Mouse (Mus musculus) limb, embryonic 14.5 days (tissue): Measurements from ENCODE around the gene Oxld1. TPM values are rescaled to one million over a fixed set of nuclear protein-coding genes. Genes with fewer than 3 reads are reported as not detected.

Experiments
- ATAC-seq: fragments of 200-750 bp; cut with Nextera tagmentation; 2 replicates; pipeline ENCODE4 v1.8.0; 2017; ENCODE audit warnings: low read depth, moderate number of reproducible peaks, moderate TSS enrichment; ENCODE audit not compliant: low FRiP score
- DNase-seq: peaks from one replicate; pipeline ENCODE4 v3.0.0-alpha.2; 2015; ENCODE audit warnings: low spot score
- H3K27ac ChIP-seq: fragments of 300-500 bp; sonication (generic); replicated peaks from 2 replicates; pipeline ENCODE4 v1.5.1; 2014; ENCODE audit warnings: low read depth, mild to moderate bottlenecking, low read length, moderate library complexity, mixed read lengths
- H3K27me3 ChIP-seq: fragments of 300-500 bp; sonication (generic); 2 replicates; pipeline ENCODE4 v1.6.1; 2014; ENCODE audit warnings: low read length, mixed read lengths; ENCODE audit not compliant: control insufficient read depth, insufficient read depth
- H3K36me3 ChIP-seq: fragments of 300-500 bp; sonication (generic); 2 replicates; pipeline ENCODE4 v1.6.1; 2014; ENCODE audit warnings: mild to moderate bottlenecking, low read length, moderate library complexity, mixed read lengths; ENCODE audit not compliant: control insufficient read depth, insufficient read depth
- H3K4me1 ChIP-seq: fragments of 300-500 bp; sonication (generic); 2 replicates; pipeline ENCODE4 v1.6.1; 2014; ENCODE audit warnings: antibody characterized with exemption, low read length, mixed read lengths; ENCODE audit not compliant: control insufficient read depth, insufficient read depth
- H3K4me2 ChIP-seq: fragments of 300-500 bp; sonication (generic); replicated peaks from 2 replicates; pipeline ENCODE4 v1.6.1; 2014; ENCODE audit warnings: low read depth, mild to moderate bottlenecking, low read length, moderate library complexity; ENCODE audit not compliant: severe bottlenecking
- H3K4me3 ChIP-seq: fragments of 300-500 bp; sonication (generic); replicated peaks from 2 replicates; pipeline ENCODE4 v1.5.1; 2014; ENCODE audit warnings: low read length
- H3K9ac ChIP-seq: fragments of 300-500 bp; sonication (generic); 2 replicates; pipeline ENCODE4 v1.6.1; 2014; ENCODE audit warnings: mild to moderate bottlenecking, low read depth, low read length, moderate library complexity; ENCODE audit not compliant: severe bottlenecking
- H3K9me3 ChIP-seq: fragments of 300-500 bp; sonication (generic); 2 replicates; pipeline ENCODE4 v1.6.1; 2016; ENCODE audit warnings: low read length; ENCODE audit not compliant: control insufficient read depth
- POLR2A ChIP-seq: fragments of 200-500 bp; IDR thresholded peaks from 2 replicates; pipeline ENCODE4 v1.8.0; 2012; ENCODE audit warnings: inconsistent platforms, mild to moderate bottlenecking, moderate library complexity, borderline replicate concordance; ENCODE audit not compliant: insufficient read depth, insufficient read length; ENCODE audit errors: extremely low read depth
- WGBS: fragments of 180-500 bp; shearing (Covaris S2); extraction: QIAGEN DNeasy Blood & Tissue Kit; methylation state at CpG from one replicate; pipeline ENCODE4 v1.1.7; 2014; 5-methylcytosine and 5-hydroxymethylcytosine counted together
- polyA plus RNA-seq, 2 experiments: library from polyadenylated mRNA; depleted of rRNA in 1 of 2; stranded (reverse) in 1 of 2; unstranded in 1 of 2; fragments of >200 nt; fragmentation: Nextera tagmentation in 1 of 2; extraction: Ambion mirVana in 1 of 2; gene quantifications; 2 replicates each; pipeline versions ENCODE4 v1.2.1 to v1.2.3; 2012 to 2014

Gene Oxld1
- polyA plus RNA-seq, 2 experiments = 12.3 to 14.3 TPM

DNA sequence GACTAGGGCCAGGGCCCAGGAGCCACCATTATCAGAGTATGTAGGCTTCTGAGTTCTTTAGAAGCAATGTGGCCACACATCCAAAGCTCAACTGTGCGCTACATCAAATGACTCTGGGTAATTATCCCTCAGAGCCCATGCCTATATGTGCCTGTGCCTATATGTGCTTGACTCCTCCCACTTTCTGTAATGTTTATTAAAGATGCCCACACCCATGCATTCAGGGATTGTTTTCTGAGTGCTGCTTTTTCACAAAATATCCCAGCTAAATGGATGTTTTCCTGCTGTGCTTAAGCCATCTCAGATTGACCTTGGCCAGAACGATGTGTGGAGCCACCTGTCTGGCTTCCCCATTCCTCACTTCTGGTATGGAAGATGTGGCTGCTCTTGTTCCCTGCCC, 5.7 kb upstream of the Oxld1 start:
- Histone ChIP-seq H3K4me2 (no peak overlapping the region), H3K9me3 (no peaks in the 10 kb centered on the region), H3K27me3 (no peaks in the 10 kb centered on the region), H3K4me3 (no peak overlapping the region), H3K9ac (no peak overlapping the region), H3K36me3 (peaks cover 56% of the 10 kb centered on the region), H3K27ac (no peak overlapping the region), H3K4me1 (peaks cover 22% of the 10 kb centered on the region)
- 93% methylated on average over 2 of the region's 2 CpGs for WGBS
- no peak for TF ChIP-seq POLR2A
- no peak for ATAC-seq
- no peak for DNase-seq

GRCm38 (mm10) chr11:120458847-120459597, 1.2 kb upstream of the Oxld1 start:
- H3K4me2 ChIP-seq = peak overlapping the region; percentile 85
- TF ChIP-seq POLR2A = no peak
- no peak overlapping the region for H3K27ac ChIP-seq
- H3K4me1 ChIP-seq = peaks cover 8% of the 10 kb centered on the region
- peak overlapping the region; percentile 85 for H3K9ac ChIP-seq
- ATAC-seq = no peak
- H3K27me3 ChIP-seq = no peaks in the 10 kb centered on the region
- whole genome bisulfite sequencing = 57% methylated on average over 6 of the region's 6 CpGs
- no peaks in the 10 kb centered on the region for H3K9me3 ChIP-seq
- DNase-seq = no peak
- peaks cover 42% of the 10 kb centered on the region for H3K36me3 ChIP-seq
- peak overlapping the region; percentile 93 for H3K4me3 ChIP-seq

DNA sequence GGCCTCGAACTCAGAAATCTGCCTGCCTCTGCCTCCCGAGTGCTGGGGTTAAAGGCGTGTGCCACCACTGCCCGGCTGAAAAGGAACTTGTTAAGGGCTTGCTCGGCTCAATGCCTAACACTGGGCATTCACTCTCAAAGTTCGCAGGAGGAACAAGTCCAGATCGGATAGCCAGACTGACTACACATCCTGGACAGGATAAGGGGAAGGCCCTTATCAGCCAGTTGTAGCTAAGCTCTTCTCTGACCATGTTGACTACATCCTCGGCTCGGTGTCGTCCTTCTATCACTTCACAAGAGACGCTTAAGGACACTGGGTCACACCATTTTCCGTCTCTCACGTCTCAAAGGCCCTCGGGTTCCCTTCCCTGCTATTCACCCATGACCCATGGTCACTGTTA, 498 bp downstream of the Oxld1 start:
- WGBS = 34% methylated on average over 14 of the region's 14 CpGs
- no peak for ATAC-seq
- DNase-seq = no peak
- peaks cover 8% of the 10 kb centered on the region for H3K4me1 ChIP-seq
- H3K4me3 ChIP-seq = peak overlapping the region; percentile 93
- no peak for TF ChIP-seq POLR2A
- H3K9me3 ChIP-seq = no peaks in the 10 kb centered on the region
- H3K27me3 ChIP-seq = no peaks in the 10 kb centered on the region
- H3K4me2 ChIP-seq = peak overlapping the region; percentile 85
- H3K27ac ChIP-seq = peak overlapping the region; percentile 68
- peaks cover 27% of the 10 kb centered on the region for H3K36me3 ChIP-seq
- peak overlapping the region; percentile 85 for H3K9ac ChIP-seq

DNA sequence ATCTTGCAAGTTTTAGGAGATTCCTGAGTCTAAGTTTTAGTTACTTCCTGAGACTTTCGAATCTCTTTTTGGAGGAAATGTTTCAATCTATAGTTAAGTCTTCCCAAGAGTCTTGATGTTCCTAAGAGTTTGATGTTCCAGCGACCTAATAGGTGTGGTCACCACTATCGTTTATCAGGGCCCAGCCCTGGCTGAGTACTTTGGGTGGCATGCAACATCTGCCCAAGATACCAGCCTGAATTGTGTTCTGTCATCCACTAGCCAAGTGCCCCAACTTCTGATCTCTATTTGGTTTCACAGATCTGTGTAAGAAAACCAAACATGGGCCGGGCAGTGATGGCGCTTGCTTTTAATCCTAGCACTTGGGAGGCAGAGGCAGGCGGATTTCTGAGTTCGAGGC, 2.5 kb downstream of the Oxld1 start:
- no peak for TF ChIP-seq POLR2A
- no peak for ATAC-seq

GRCm38 (mm10) chr11:120454965-120455364, 2.9 kb downstream of the Oxld1 start:
- no peak overlapping the region for H3K27ac ChIP-seq

More for the DNA sequence above, 2.5 kb downstream of the Oxld1 start:
- DNase-seq = no peak
- WGBS = 97% methylated on average over 7 of the region's 7 CpGs
- H3K9me3 ChIP-seq = no peaks in the 10 kb centered on the region
- H3K4me3 ChIP-seq = no peak overlapping the region
- H3K27ac ChIP-seq = no peak overlapping the region
- no peak overlapping the region for H3K9ac ChIP-seq
- H3K27me3 ChIP-seq = no peaks in the 10 kb centered on the region
- H3K4me1 ChIP-seq = peaks cover 8% of the 10 kb centered on the region
- H3K36me3 ChIP-seq = peaks cover 8% of the 10 kb centered on the region
- no peak overlapping the region for H3K4me2 ChIP-seq

More at GRCm38 (mm10) chr11:120454965-120455364, 2.9 kb downstream of the Oxld1 start:
- peaks cover 8% of the 10 kb centered on the region for H3K4me1 ChIP-seq
- TF ChIP-seq POLR2A = no peak
- WGBS = 83% methylated on average over 4 of the region's 4 CpGs
- DNase-seq = no peak
- no peak overlapping the region for H3K9ac ChIP-seq
- ATAC-seq = no peak
- H3K36me3 ChIP-seq = peaks cover 5% of the 10 kb centered on the region
- no peaks in the 10 kb centered on the region for H3K27me3 ChIP-seq
- H3K4me3 ChIP-seq = no peak overlapping the region
- no peaks in the 10 kb centered on the region for H3K9me3 ChIP-seq
- no peak overlapping the region for H3K4me2 ChIP-seq
